Mouse (Mus musculus): ENCODE results near the gene Fpr-rs4.
"Not testable (repeated sequence)": the region's sequence is repeated elsewhere in the genome, so short reads cannot be mapped to it uniquely, and the experiment has no call there.

Gene Fpr-rs4

GRCm38 (mm10) chr17:18021433-18021832 lies at the start of gene Fpr-rs4:
Gene Fpr-rs4, plus strand, starts transcription at chr17:18021733.
- no peak for DNase-seq (ENCODE audit: low read depth, low spot score)

GRCm38 (mm10) chr17:17973443-17973842 lies 48.1 kb upstream of the Fpr-rs4 start:
- no peak for DNase-seq (ENCODE audit: low read depth, low spot score)

- not testable (repeated sequence) for DNase-seq (ENCODE audit: low read depth, low spot score)
Observed at GRCm38 (mm10) chr17:17981232-17981631, 40.3 kb upstream of the Fpr-rs4 start.

- no peak for DNase-seq (ENCODE audit: low read depth, low spot score)
Observed at GRCm38 (mm10) chr17:18004752-18005151, 16.8 kb upstream of the Fpr-rs4 start.

GRCm38 (mm10) chr17:18049124-18049523 lies 27.6 kb downstream of the Fpr-rs4 start, which contains the start of gene Vmn2r124:
Gene Vmn2r124, plus strand, starts transcription at chr17:18049424.
- DNase-seq (ENCODE audit: low read depth, low spot score): no peak

All from brain, embryonic 18.5 days (tissue).